Mouse (Mus musculus) megakaryocyte, adult 5-6 weeks (primary cell): Measurements from ENCODE around the gene Trim67. TPM values are rescaled to one million over a fixed set of nuclear protein-coding genes. Genes with fewer than 3 reads are reported as not detected.

Experiments
- ATAC-seq: 2 replicates; pipeline ENCODE4 v1.8.0; 2016; ENCODE audit warnings: mild to moderate bottlenecking, inconsistent platforms; ENCODE audit not compliant: poor library complexity, severe bottlenecking
- total RNA-seq, 2 experiments: library from RNA; stranded (forward) in 1 of 2; stranded (reverse) in 1 of 2; fragments of 153-499, 151-499 nt in 1 of 2; fragments of 221-1000, 200-1000 nt in 1 of 2; gene quantifications; 2 replicates each; pipeline versions ENCODE4 v1.2.3 to v1.2.4; 2015 to 2017

The Trim67 gene
- total RNA-seq (2015) = not detected in 2 replicates
- total RNA-seq (2017) = 0.04 TPM in 1 of 2 replicates, not detected in the other

GRCm38 (mm10) chr8:124792708-124793107 lies at the start of gene Trim67:
TSS of gene Trim67 (plus strand) at chr8:124793092.
- ATAC-seq = no peak

GRCm38 (mm10) chr8:124746661-124747060 lies 46.2 kb upstream of the Trim67 start:
- ATAC-seq = no peak

- 0 out of 2 replicates have a peak, but pooled peaks have one; percentile 10 for ATAC-seq
Measured at GRCm38 (mm10) chr8:124751191-124751590, 41.7 kb upstream of the Trim67 start.

GRCm38 (mm10) chr8:124751709-124752173 lies 41.2 kb upstream of the Trim67 start, which contains the start of gene Fam89a:
TSS of gene Fam89a (minus strand) at chr8:124751832.
- peak; percentile 90 for ATAC-seq

GRCm38 (mm10) chr8:124752325-124752862 lies 40.5 kb upstream of the Trim67 start:
- ATAC-seq = no peak

- ATAC-seq = no peak
Measured at GRCm38 (mm10) chr8:124754101-124754791, 38.6 kb upstream of the Trim67 start.

- no peak for ATAC-seq
Measured at GRCm38 (mm10) chr8:124754792-124755190, 38.1 kb upstream of the Trim67 start.

- ATAC-seq = no peak
Measured at GRCm38 (mm10) chr8:124755481-124755880, 37.4 kb upstream of the Trim67 start.

- ATAC-seq = no peak
Measured at GRCm38 (mm10) chr8:124756153-124756552, 36.7 kb upstream of the Trim67 start.

GRCm38 (mm10) chr8:124756601-124757000 lies 36.3 kb upstream of the Trim67 start:
- no peak for ATAC-seq

- ATAC-seq = peak; percentile 62
Measured at GRCm38 (mm10) chr8:124758544-124758943, 34.3 kb upstream of the Trim67 start.

- no peak for ATAC-seq
Measured at GRCm38 (mm10) chr8:124763061-124763460, 29.8 kb upstream of the Trim67 start.

GRCm38 (mm10) chr8:124772389-124772788 lies 20.5 kb upstream of the Trim67 start:
- ATAC-seq = no peak

GRCm38 (mm10) chr8:124775695-124776094 lies 17.2 kb upstream of the Trim67 start:
- peak; percentile 81 for ATAC-seq

- ATAC-seq = no peak
Measured at GRCm38 (mm10) chr8:124780236-124780635, 12.7 kb upstream of the Trim67 start.

GRCm38 (mm10) chr8:124782431-124782830 lies 10.5 kb upstream of the Trim67 start:
- ATAC-seq = no peak

- no peak for ATAC-seq
Measured at GRCm38 (mm10) chr8:124783228-124783627, 9.7 kb upstream of the Trim67 start.

GRCm38 (mm10) chr8:124784613-124785012 lies 8.3 kb upstream of the Trim67 start:
- no peak for ATAC-seq

GRCm38 (mm10) chr8:124790676-124791075 lies 2.2 kb upstream of the Trim67 start:
- ATAC-seq = peak; percentile 38

GRCm38 (mm10) chr8:124791751-124792150 lies 1.1 kb upstream of the Trim67 start:
- ATAC-seq = no peak

- ATAC-seq = no peak
Measured at GRCm38 (mm10) chr8:124792186-124792585, 706 bp upstream of the Trim67 start.

- peak; percentile 82 for ATAC-seq
Measured at GRCm38 (mm10) chr8:124793172-124793651, 320 bp downstream of the Trim67 start.
